Mouse (Mus musculus) megakaryocyte progenitor cell, adult 5-6 weeks (primary cell): ENCODE data around the gene Gsg1l. TPM values are rescaled to one million over a fixed set of nuclear protein-coding genes. Genes with fewer than 3 reads are reported as not detected.

Experiments
- ATAC-seq: replicated peaks from 2 replicates; pipeline ENCODE4 v1.8.0; 2016; ENCODE audit warnings: mild to moderate bottlenecking, moderate TSS enrichment, inconsistent platforms; ENCODE audit not compliant: poor library complexity
- total RNA-seq, 2 experiments: library from RNA; stranded (forward) in 1 of 2; stranded (reverse) in 1 of 2; fragments of 157-497, 149-512 nt in 1 of 2; fragments of 200-1000 nt in 1 of 2; gene quantifications; 2 replicates each; pipeline versions ENCODE4 v1.2.3 to v1.2.4; 2015 to 2017

The Gsg1l gene
- not detected in 2 replicates for total RNA-seq (2015)
- total RNA-seq (2017): not detected in 2 replicates

DNA sequence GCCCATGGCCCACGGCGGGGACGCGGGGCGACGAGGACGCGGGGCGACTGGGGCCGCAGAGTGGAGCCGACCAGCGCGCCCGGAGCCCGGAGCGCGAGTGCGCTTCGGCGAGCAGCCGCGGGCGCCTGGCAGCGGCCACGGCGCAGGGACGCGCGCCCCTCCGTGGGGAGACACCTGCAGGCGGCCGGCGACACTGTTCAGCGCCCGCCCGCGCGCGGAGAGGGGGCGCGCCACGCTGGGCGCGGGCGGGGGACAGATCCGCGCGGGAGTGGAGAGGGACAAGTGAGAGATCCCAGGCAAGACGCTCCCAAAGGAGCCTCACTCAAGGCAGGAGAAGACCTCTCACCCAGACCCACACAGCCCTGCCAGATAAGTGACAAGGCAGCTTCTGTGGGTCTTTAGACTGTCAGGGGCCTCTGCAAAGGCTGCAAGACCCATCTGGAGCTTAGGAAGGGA, at the start of gene Gsg1l:
Gsg1l (minus strand) TSS at position 126 of the 456 bp plus-strand sequence.
- no peak for ATAC-seq

DNA sequence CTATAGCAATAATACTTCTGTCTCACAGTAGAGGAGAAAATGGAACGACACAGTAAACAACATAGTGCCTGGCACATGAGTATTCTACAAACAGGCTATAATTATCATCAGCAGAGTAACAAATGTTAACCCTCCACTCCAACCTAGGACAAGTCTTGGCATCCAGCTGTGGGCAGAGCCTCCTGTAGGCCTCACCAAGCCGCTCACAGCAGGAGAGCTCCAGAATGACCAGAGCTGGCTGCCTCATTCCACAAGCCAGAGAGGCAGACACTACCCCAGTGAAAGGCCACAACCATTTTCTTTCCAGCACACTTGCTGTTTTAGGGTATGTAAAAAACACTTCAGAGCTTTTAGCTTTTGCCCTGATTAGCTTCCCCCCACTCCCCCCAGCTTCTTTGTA, 45.5 kb upstream of the Gsg1l start:
- no peak for ATAC-seq

DNA sequence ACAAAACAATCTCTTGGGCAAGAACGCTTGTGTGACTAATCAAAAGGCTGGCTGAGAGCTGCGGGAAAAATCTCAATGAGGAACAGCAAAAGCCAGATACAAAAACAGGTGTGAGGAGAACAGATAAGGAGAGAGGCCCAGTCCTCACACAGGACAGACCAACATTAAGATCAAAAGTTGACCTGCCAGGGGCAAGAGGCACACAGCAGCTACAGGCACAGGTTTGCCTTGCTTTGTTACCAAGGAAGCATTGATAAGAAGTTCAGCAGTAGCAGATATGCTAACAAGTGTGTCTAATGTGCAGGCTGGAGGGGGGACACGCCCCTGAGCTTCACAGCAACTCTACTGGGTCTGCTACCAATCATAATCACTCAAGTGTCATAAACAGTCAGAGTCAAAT, 44.3 kb upstream of the Gsg1l start:
- peak; percentile 91 for ATAC-seq

DNA sequence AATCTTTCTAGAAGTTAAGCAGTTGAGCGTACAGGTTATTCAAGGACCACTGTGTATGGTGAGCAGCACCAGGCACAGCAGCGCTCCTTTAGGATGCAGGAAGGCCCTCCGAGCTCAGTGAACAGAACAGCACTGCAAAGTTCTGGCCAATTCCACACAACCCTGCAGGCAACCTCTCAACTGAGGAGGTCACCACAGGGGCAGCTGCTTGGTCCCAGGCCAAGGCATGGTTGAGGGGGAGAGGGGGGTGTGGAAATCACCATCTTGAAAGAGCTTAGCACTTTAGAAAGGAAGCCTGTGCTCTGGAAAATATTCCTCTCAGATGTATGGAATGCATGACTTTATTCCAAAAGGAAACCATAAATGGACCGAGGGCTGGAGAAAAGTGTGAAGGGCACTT, 39.3 kb upstream of the Gsg1l start:
- no peak for ATAC-seq

DNA sequence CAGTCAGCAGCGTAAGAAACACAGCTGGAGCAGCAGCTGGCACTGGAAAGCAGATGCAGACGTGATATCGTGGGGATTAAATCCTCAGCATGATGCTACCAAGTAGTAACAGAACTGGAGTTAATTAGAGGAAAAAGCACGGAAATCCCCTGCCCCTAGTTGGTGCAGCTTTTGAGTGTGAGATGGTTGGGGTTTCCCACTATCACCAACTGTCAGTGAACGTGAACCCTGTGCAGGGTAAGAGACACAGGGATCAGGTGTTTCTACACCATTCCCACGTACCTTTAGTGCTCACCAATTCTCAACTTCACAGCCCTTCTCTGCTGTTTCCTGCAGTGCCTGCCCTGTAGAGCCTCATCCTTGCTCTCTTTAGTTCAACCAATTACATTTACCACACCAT, 37.6 kb upstream of the Gsg1l start:
- no peak for ATAC-seq

DNA sequence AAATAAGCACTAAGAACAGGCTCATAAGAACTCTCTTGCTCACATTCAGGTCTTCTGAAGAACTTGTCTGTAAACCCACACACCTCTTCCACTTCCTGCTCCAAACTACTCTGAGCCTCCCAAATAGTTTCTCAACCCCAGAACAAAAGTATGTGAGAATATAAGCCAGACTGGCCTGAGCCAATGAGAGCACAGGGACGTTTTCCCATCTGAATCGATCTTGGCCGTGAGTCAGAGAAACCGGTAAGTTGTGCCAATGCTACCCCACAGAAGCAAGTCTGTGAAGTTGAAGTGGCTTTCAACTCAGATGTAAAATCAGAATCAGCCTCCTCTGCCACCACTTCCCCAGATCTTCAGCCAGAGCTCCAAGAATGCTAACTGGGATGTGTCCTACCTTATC, 31.1 kb upstream of the Gsg1l start:
- ATAC-seq: no peak

DNA sequence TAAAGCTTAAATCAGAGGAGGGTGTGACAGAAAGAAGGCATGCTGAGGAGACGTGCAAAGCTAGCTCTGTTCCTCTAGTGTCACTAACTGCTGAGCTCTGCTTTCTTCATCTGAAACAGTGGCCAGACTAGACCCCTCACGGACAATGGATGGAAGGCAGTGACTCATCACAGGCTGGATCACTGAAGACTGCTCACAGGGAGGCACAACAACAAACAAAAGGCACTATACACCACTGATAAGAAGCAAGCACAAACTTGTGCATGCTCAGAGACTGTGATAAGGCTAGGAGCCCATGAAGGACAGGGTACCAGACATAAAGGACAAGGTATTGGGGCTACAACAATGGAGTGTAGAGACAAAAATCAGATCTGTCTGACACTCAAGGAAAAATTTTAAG, 29.0 kb upstream of the Gsg1l start:
- ATAC-seq: peak; percentile 23; the same call in 1 of the 2 replicates

DNA sequence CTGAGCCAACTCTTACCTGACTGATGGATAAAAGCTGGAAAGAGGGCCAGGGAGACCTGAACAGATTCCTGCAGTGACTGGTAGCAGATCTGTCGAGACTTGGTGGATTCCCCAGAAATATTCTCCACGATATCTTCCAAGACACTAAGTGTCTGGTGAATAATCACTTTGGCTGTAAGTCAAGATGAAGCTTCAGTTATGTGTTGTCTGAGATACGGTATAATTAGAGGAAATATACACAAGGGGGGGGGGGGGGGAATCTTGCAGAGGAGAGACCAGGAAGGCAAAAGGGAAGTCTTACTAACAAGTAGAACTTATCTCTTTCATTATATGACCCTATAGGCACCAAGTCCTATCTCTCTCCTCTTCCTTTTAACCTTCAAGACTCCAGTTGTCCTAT, 27.7 kb upstream of the Gsg1l start:
- ATAC-seq: no peak

DNA sequence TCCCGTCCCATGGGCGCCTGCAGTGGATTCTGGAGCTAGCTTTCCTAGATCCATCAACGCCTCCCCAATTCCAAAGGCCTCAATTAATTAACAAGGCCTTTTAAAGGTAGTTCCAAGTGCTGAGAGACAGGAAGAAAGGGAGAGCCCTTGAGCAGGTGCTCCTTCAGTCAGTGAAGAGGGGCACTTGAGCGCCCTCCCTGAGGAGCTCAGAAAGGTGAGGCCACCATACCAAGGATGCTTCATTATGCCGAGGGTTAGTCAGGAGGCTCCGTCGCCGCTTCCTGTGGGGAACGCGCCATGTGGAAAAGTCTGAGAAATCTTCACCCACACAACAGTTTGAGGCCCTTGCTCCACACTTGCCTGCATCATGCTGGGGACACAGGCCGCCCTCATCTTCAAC, 18.2 kb upstream of the Gsg1l start:
- no peak for ATAC-seq

DNA sequence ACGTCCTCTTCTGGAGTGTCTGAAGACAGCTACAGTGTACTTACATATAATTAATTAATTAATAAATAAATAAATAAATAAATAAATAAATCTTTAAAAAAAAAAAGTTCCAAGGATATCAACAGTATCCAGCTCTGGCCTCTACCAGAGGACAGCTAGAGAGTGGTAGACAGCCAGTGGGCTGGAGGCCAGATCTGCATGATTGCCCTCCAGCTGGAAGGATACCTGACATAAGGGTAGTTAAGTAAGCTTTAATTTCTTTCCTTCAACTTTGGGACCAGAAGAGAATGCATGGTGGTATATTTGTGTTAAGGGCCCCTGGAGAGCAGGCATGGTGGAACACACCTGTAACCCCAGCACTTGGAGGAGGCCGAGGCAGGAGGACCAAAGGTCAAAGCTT, 17.6 kb upstream of the Gsg1l start:
- no peak for ATAC-seq

DNA sequence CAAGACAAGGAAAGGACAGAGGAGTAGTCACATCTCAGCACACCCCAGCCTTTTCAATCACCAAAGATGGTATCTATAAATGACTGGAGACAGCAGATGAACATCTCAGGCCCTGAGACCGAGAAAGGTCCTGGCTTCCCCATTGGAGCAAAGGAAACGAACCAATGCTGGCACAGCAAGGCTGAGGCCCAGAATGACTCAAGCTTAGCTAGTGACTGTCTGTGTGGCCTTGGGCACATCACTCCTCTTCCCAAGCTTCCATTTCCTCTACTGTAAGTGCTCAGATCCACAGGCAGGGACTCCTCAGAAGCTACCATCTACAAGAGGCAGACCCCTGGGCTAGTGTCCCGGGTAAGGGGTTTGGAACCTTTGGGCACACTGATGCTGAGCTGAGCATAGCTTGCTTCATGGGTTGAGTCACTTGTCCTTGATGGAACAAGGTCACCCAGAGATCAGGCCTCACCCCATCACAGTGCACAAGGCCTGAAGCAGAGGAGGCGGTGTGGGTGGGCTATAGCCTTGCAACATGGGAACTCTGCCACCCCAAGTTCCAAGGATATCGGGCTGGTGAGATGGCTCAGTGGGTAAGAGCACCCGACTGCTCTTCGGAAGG, 17.1 kb upstream of the Gsg1l start:
- ATAC-seq: no peak

DNA sequence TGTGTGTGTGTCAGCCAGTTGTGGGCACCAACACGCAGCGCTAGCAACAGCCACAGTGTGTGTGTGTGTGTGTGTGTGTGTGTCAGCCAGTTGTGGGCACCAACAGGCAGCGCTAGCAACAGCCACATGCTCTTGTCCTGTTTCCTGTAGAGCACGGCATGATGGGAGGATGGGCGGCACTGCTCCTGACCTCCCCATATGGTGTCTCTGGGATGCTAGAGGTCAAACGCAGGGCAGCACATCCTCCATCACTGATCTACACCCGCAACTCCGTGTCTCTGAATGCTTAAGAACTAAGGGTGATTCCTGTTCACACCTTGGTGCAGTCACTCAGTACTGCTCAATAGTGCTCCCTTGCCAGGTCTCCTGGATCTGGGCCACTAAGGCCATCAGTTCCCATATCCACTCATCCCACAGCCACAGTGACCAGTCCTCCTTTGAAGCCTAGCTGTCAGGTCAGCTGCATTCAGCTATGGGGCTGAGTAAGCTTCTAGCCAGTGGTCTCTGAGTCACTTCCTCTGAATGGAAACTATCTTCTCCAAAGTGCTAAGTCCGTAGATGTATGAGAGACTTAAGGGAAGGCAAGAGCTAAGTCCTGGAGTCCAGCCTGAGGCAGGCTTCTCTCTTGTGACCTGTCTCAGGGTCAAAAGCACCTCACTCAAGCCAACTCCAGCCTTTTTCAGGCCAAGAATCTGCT, 15.2 kb upstream of the Gsg1l start:
- ATAC-seq: peak; percentile 24; the same call in 1 of the 2 replicates

DNA sequence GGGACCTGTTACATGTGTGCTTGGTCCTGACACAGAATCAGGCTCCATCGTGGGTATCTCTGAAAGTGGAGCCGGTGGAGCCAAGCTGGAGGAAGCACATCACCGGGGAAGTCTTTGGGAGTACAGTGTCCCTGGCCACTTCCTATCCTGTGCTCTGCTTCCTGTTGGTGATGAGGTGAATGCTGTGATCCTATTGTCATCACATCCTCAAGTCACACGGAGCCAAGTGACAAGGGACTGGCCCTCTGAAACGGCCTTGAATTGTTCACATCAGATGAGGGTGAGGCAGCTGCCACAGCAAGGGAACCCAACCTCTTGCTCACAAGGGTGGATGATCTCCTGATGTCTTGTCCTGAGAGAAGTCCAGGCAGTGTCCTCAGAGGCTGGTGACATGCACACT, 14.4 kb upstream of the Gsg1l start:
- no peak for ATAC-seq

DNA sequence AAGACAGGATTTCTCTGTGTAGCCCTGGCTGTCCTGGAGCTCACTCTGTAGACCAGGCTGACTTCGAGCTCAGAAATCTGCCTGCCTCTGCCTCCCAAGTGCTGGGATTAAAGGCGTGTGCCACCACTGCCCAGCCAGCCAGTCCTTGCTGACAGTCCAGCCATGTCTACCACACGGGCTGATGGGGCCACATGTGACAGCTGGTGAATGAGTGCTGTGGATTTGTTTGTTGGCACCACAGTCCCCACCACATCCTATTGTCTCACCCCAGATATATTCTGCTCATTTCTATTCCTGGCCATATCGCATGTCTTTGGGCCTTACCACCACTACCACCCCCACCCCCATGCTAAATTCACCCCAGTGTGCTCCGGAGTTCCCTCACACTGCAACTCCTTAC, 12.5 kb upstream of the Gsg1l start:
- ATAC-seq: no peak

DNA sequence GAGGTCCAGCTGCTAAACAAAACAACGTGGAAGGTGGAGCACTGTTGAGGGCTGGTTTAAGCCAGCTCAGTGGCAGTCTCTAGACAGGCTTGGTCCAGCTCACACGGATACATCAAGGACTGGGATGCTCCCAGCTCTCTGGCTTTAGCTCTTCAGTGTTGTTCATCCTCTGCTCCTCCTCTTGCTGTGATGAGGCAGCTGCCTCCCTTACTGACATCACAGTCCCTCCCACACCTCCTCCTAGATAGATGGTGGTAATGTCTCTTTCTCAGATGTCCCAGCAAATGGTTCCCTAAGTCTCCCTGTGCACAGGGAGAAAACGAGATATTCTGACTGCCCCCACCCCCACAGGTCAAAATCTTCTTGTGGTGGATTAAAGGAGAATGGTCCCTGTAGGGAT, 11.0 kb upstream of the Gsg1l start:
- ATAC-seq: no peak

DNA sequence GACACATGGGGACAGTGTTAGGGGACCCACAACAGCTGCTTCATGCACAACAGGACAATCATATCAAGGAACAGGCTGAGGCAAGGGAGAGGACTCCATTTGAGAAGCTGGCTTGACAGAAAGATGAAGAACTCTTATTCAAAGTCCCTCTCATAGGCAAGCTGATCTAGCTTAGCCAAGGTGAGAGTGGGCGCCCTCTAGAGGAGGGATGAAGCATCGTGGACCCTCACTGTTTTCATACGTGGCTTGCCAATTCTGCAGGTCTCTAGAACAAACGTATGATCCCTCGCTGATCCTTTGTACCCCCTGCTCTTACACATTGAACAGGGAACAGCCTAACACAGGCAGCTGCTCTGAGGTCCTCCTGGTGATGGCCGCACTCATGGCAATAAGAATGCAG, 7.6 kb upstream of the Gsg1l start:
- peak; percentile 72 for ATAC-seq

DNA sequence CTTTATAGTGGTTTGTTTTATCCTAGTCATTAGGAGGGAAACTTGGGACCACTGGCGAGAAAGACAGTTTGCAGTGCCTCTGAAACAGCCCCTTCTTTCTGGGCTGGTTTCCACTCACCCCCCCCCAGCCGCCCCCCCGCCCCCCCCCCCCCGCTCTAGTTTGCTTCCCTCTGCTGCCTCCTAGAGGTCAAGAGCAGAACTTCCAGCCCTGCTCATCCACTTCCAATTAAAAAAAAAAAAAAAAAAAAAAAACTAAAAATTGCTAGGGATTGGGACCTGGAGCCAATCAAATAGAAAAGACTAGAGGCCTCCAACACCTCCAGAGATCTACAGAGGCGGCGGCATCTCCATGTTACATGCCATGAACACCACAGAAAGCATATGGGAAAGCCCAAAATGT, 5.9 kb upstream of the Gsg1l start:
- 0 out of 2 replicates have a peak, but pooled peaks have one; percentile 19 for ATAC-seq

DNA sequence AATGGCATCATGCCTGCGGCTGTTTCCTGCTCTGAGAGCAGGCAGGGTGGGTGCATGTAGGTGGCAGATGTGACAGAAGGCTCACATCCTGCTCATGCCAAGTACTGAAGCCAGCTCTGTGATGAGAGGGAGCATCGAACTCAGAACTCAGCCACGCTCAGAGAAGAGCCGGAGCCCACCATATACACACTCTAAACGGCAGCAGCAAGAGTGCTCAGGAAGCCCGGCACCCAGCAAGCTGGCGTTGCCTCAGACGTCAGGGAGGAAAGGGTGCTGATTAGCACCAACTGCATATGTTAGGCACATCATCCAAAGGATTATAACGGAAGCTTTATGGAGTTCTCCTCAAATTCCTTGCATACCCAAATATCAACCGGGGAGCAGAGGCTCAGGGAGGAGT, 5.4 kb upstream of the Gsg1l start:
- ATAC-seq: no peak

DNA sequence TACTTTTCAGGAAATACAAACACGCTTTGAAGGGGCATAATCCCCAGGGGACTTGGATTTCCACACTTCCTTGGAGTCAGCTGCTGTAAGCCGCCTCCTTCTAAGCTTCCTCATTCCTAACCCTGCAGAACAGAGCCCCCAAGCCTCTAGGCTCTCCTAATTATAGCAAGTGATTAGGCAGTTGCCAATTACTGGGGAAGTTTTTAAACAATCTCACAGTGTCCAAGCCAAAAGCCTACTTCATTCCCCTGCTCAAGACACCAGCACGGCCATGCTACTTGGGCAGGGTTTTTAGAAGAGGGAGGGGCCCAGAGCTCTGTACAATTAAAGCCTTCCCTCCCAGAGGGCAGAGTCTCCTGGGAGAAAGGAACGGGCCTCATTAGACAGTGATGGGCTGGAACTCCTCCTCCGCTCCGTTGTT, 4.1 kb upstream of the Gsg1l start:
- ATAC-seq: peak; percentile 62

DNA sequence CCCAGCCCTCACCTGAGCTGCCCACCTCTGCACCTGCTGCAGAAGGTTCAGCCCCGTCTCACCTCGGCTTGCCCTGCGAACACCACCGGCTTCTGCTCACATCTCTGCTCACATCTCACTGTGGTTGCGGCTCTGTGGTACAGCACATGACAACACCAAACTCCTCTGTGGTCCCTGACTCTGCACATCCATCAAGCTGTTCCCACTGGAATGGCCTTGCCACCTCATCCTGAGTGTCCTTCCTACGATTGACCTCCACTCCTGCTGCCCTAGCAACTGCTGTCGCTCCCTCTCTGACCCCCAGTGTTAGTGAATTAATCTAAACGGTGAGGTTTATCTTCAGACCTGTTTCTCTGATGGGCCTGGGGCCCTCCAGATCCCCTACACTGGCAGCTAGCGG, 2.9 kb upstream of the Gsg1l start:
- ATAC-seq: no peak

DNA sequence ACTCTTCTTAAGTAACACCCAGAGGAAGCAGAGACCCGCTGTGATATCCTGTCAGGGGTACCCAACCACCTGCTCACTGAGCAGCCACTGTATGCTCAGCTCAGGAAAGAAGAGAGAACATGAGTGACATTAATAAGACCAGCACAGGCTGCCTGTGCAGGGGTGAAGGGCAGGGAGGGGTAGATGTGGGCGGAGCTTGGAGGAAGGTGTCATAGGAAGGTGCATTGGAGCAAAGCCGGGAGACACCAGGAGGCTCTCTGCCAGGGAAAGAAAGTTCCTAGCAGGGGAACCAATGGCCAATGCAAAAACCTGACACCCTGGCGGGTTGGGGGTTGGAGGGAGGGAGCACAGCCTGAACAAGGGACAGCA, 1.8 kb upstream of the Gsg1l start:
- ATAC-seq: no peak

DNA sequence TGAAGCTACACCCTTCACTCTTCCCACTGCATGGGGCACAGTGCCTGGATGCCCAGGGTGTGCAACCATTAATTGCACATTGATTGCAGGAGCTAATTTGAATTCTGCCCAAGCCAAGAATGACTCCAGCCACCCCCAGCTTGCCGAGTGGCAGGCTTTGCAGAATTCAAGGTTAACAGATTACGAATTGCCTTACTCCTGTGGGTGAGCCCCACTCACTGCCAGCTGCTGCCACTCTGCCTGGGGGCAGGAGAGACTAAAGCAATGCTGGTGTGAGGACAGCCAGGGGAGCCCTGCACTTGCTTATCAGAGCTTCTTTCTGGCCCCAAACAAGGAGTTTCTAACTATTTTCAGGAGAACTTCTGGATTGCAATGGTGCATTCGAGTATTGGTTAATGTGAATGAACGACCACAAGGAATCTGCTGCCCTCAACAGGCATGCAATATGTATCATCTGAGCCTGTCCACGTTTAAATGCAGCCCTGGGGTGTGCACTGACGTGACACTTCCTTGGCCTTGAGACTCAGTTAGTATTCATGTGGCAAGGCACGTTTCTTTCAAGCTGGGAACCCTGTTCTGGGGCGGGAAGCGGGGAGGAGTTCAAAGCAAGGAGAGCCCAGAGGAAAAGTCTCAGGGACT, 1.2 kb upstream of the Gsg1l start:
- ATAC-seq: 0 out of 2 replicates have a peak, but pooled peaks have one; percentile 21
